14 mouse cellular contexts compared by ENCODE assay signal in the genomic region with DNA sequence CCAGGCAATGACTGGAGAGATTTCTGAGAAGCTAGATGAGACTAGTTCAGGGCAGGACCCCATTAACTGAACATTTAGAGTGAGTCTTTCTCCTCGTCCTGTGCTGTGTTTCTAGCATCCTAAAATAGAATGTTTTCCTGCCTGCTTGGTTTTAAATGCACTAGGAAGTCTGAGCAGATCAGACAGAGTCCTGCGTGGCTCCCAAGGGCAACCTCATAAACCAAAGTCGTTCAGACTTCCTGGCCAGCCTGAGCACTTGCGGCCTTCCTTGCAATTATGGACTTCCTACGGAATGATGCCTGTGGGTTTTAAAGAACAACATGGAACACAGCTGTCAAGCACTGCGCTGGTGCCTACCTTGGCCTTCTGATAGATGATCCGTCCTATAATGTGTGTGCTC.
DNase-seq lines count a peak whose midpoint lies in the region; ATAC-seq and TF ChIP-seq lines count a peak whose summit lies in the region.
"Had no signal": no experiment of that assay in that cellular context is flagged by ENCODE, and none has a peak within 500 bp of the region (broad histone marks: within the 10 kb centered on the region; RNA-seq: fewer than 3 reads in every experiment).

No protein-coding gene starts in this region.

- no peak overlapping the region for H3K9ac ChIP-seq in heart, postnatal 0 days (replicated peaks; ENCODE audit: low read depth, low read length)
- no peak overlapping the region for H3K9ac ChIP-seq in intestine, embryonic 15.5 days
- no peak overlapping the region for H3K9ac ChIP-seq in limb, embryonic 13.5 days
- H3K9ac ChIP-seq: lung, embryonic 15.5 days had no signal

- TF ChIP-seq CTCF in heart, postnatal 0 days (IDR thresholded peaks at IDR 0.05; ENCODE audit: low read depth), result no peak

- no peak overlapping the region for H3K4me3 ChIP-seq in heart, postnatal 0 days (ENCODE audit: low read depth, low read length)
- no peak overlapping the region for H3K4me3 ChIP-seq in intestine, embryonic 15.5 days (replicated peaks)
- H3K4me3 ChIP-seq in limb, embryonic 13.5 days, result no peak overlapping the region
- H3K4me3 ChIP-seq: lung, embryonic 15.5 days; megakaryocyte, embryonic 14.5 days; myocyte had no signal

- ATAC-seq in heart, postnatal 0 days (ENCODE audit: insufficient read depth, low read depth), result peak; percentile 57
- ATAC-seq in intestine, embryonic 15.5 days, result peak; percentile 47
- peak; percentile 76; the same call in 1 of the 2 replicates for ATAC-seq in limb, embryonic 13.5 days (ENCODE audit: low FRiP score, low read depth)

- no peak for TF ChIP-seq EP300 in heart, postnatal 0 days (IDR thresholded peaks at IDR 0.05; ENCODE audit: low read depth)

- 0 out of 2 replicates have a peak, but pooled peaks cover 12% of the 10 kb centered on the region for H3K36me3 ChIP-seq in heart, postnatal 0 days (replicated peaks; ENCODE audit: control insufficient read depth, insufficient read depth, low read length)
- H3K36me3 ChIP-seq in intestine, embryonic 15.5 days, result no peaks in the 10 kb centered on the region
- H3K36me3 ChIP-seq in limb, embryonic 13.5 days, result no peaks in the 10 kb centered on the region
- H3K36me3 ChIP-seq: lung, embryonic 15.5 days had no signal

- H3K27me3 ChIP-seq in heart, postnatal 0 days (ENCODE audit: control insufficient read depth, insufficient read depth, low read length), result no peaks in the 10 kb centered on the region
- H3K27me3 ChIP-seq in intestine, embryonic 15.5 days (replicated peaks), result no peaks in the 10 kb centered on the region
- H3K27me3 ChIP-seq in limb, embryonic 13.5 days, result no peaks in the 10 kb centered on the region
- H3K27me3 ChIP-seq: lung, embryonic 15.5 days; megakaryocyte, embryonic 14.5 days had no signal

- 39% methylated on average over 7 of the region's 7 CpGs for WGBS in heart, postnatal 0 days
- WGBS in intestine, embryonic 15.5 days, result 44% methylated on average over 7 of the region's 7 CpGs
- 11% methylated on average over 7 of the region's 7 CpGs for WGBS in limb, embryonic 13.5 days

- intact Hi-C loops in heart, postnatal 36 days (cut with DNase I), result no loop called here

- DNase-seq in adrenal gland, postnatal 10 days, result peak; percentile 6
- DNase-seq in adrenal gland, postnatal 25 days, result no peak
- DNase-seq in heart, postnatal 0 days (ENCODE audit: low spot score), result no peak
- no peak for DNase-seq in heart, postnatal 36 days
- no peak for DNase-seq in urinary bladder, postnatal 10 days (ENCODE audit: low spot score)
- no peak for DNase-seq in thymus, postnatal 0 days (ENCODE audit: low spot score)
- DNase-seq: adrenal gland, postnatal 36 days; left cerebral cortex, postnatal 4 days; right cerebral cortex, postnatal 14 days had no signal

- no peak overlapping the region for H3K27ac ChIP-seq in heart, postnatal 0 days (ENCODE audit: low read depth)
- 0 out of 2 replicates have a peak overlapping the region, but pooled peaks have one; percentile 5 for H3K27ac ChIP-seq in intestine, embryonic 15.5 days
- H3K27ac ChIP-seq in limb, embryonic 13.5 days, result no peak overlapping the region
- H3K27ac ChIP-seq: lung, embryonic 15.5 days had no signal

- no peaks in the 10 kb centered on the region for H3K9me3 ChIP-seq in heart, postnatal 0 days (replicated peaks; ENCODE audit: control insufficient read depth, low read length)
- H3K9me3 ChIP-seq in intestine, embryonic 15.5 days, result no peaks in the 10 kb centered on the region
- H3K9me3 ChIP-seq in limb, embryonic 13.5 days, result 0 out of 2 replicates have a peak, but pooled peaks cover 3% of the 10 kb centered on the region
- H3K9me3 ChIP-seq: lung, embryonic 15.5 days had no signal

- H3K4me1 ChIP-seq in heart, postnatal 0 days (ENCODE audit: control insufficient read depth, insufficient read depth), result 0 out of 2 replicates have a peak, but pooled peaks cover 8% of the 10 kb centered on the region
- no peaks in the 10 kb centered on the region; the same call in 1 of the 2 replicates for H3K4me1 ChIP-seq in intestine, embryonic 15.5 days (replicated peaks)
- H3K4me1 ChIP-seq in limb, embryonic 13.5 days, result peaks cover 16% of the 10 kb centered on the region
- H3K4me1 ChIP-seq: lung, embryonic 15.5 days had no signal

- H3K4me2 ChIP-seq in heart, postnatal 0 days (ENCODE audit: low read depth, low read length), result no peak overlapping the region
- H3K4me2 ChIP-seq in intestine, embryonic 15.5 days (replicated peaks), result no peak overlapping the region
- H3K4me2 ChIP-seq in limb, embryonic 13.5 days (replicated peaks), result 0 out of 2 replicates have a peak overlapping the region, but pooled peaks have one; percentile 4
- H3K4me2 ChIP-seq: lung, embryonic 15.5 days had no signal
